Mouse (Mus musculus) thymus, adult 2 months (tissue): ENCODE results near the gene Ndufs6.

Source experiments
- CTCF ChIP-seq: fragments of 200-500 bp; IDR thresholded peaks from 2 replicates; pipeline ENCODE4 v1.5.1; 2012; ENCODE audit warnings: mild to moderate bottlenecking, control low read depth, low read length, moderate library complexity, borderline replicate concordance; ENCODE audit not compliant: control insufficient read depth, poor library complexity, insufficient read depth; ENCODE audit errors: extremely low read depth
- POLR2A ChIP-seq: fragments of 200-500 bp; IDR thresholded peaks from 2 replicates; pipeline ENCODE4 v1.6.1; 2012; ENCODE audit warnings: mild to moderate bottlenecking, low read length, control low read depth, moderate library complexity; ENCODE audit not compliant: control insufficient read depth, poor library complexity, insufficient read depth; ENCODE audit errors: extremely low read depth

- no peak for TF ChIP-seq POLR2A
- TF ChIP-seq CTCF, result no peak
These were observed 8.4 kb upstream of the Ndufs6 start for GRCm38 (mm10) chr13:73336753-73337152.
